Mouse (Mus musculus) liver, embryonic 11.5 days (tissue): ENCODE measurements at regions not wholly inside any gene's neighbourhood (a gene's known extent, or its start where the extent isn't known, plus 50 kb on each side); places are given as distances from the start of the nearest gene placed in this dataset.
A peak's percentile ranks its signal among the peaks of the same experiment; 100 is the strongest.

Experiments
- ATAC-seq: fragments of 200-750 bp; cut with Nextera tagmentation; replicated peaks from 2 replicates; pipeline ENCODE4 v1.8.0; 2017; ENCODE audit warnings: moderate number of reproducible peaks, mild to moderate bottlenecking, moderate TSS enrichment, moderate library complexity; ENCODE audit not compliant: low FRiP score
- DNase-seq: peaks from one replicate; pipeline ENCODE4 v3.0.0-alpha.2; 2017; ENCODE audit warnings: low spot score
- H3K27ac ChIP-seq: fragments of 300-500 bp; sonication (generic); 2 replicates; pipeline ENCODE4 v1.5.1; 2014; ENCODE audit warnings: mild to moderate bottlenecking, low read depth, low read length, control low read depth
- H3K27me3 ChIP-seq: fragments of 300-500 bp; sonication (generic); replicated peaks from 2 replicates; pipeline ENCODE4 v1.6.1; 2014; ENCODE audit warnings: low read length, mixed read lengths; ENCODE audit not compliant: control insufficient read depth, insufficient read depth
- H3K36me3 ChIP-seq: fragments of 300-500 bp; sonication (generic); 2 replicates; pipeline ENCODE4 v1.6.1; 2014; ENCODE audit warnings: mild to moderate bottlenecking, low read length, moderate library complexity, mixed read lengths; ENCODE audit not compliant: control insufficient read depth, insufficient read depth
- H3K4me1 ChIP-seq: fragments of 300-500 bp; sonication (generic); replicated peaks from 2 replicates; pipeline ENCODE4 v1.6.1; 2014; ENCODE audit warnings: low read length, mixed read lengths; ENCODE audit not compliant: control insufficient read depth, insufficient read depth
- H3K4me2 ChIP-seq: fragments of 300-500 bp; sonication (generic); 2 replicates; pipeline ENCODE4 v1.6.1; 2014; ENCODE audit warnings: mild to moderate bottlenecking, control low read depth, moderate library complexity
- H3K4me3 ChIP-seq: fragments of 300-500 bp; sonication (generic); 2 replicates; pipeline ENCODE4 v1.5.1; 2014; ENCODE audit warnings: low read depth, low read length, control low read depth
- H3K9ac ChIP-seq: fragments of 300-500 bp; sonication (generic); 2 replicates; pipeline ENCODE4 v1.6.1; 2014; ENCODE audit warnings: low read depth, low read length, control low read depth
- H3K9me3 ChIP-seq: fragments of 300-500 bp; sonication (generic); 2 replicates; pipeline ENCODE4 v1.6.1; 2016; ENCODE audit warnings: low read length, inconsistent platforms, mixed read lengths; ENCODE audit not compliant: control insufficient read depth
- WGBS: fragments of 180-500 bp; shearing (Covaris S2); extraction: QIAGEN DNeasy Blood & Tissue Kit; methylation state at CpG from one replicate; pipeline ENCODE4 v1.1.7; 2014; 5-methylcytosine and 5-hydroxymethylcytosine counted together

- 8% methylated on average over 27 of the region's 27 CpGs for WGBS
- no peak overlapping the region for H3K9ac ChIP-seq
- no peaks in the 10 kb centered on the region for H3K36me3 ChIP-seq
- H3K9me3 ChIP-seq, result no peaks in the 10 kb centered on the region
- peak overlapping the region; percentile 37 for H3K4me3 ChIP-seq
- no peak overlapping the region for H3K27ac ChIP-seq
- ATAC-seq (no peak), DNase-seq (peak; percentile 43)
- H3K4me2 ChIP-seq, result peak overlapping the region; percentile 64
- 0 out of 2 replicates have a peak, but pooled peaks cover 4% of the 10 kb centered on the region for H3K4me1 ChIP-seq
- peaks cover 34% of the 10 kb centered on the region for H3K27me3 ChIP-seq
Observed at GRCm38 (mm10) chr13:107645865-107646645, 398.2 kb upstream of the Smim15 start.

DNA sequence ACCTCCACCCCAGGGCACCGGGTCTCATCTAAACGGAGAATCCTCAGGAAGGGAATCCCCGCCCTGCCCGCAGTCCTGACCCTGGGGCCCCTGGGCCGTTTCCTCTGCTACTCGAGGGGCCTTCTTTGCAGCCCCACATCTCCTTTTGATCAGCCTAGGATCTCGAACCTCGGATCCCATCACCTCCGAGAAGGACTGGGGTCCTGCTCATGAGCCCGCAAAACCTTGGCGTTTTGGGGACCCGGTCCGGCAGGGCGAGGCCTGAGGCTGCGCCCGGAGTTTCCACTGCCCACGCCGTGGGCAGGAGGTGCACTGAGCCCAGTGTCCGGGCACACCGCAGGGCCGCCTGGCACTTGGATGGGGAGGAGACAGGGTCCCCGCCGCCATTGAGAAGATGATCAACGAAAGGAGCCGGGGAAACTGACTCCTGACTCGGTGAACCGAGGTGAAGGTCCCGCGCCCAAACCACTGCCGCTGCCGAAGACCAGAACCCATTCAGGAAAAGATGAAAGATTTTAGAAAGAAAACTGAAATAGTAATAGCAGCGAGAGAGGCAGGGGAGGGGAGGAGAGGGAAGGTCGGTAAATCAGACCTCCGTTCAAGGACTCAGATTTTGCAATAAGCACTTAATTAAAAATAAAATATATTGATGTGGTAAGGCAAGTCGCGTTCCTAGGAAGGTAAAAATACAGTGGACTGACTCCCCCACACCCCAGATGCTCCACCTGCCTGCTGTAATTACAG is 399.0 kb upstream of the Smim15 start:
- Histone ChIP-seq H3K27ac (no peak overlapping the region), H3K4me1 (0 out of 2 replicates have a peak, but pooled peaks cover 4% of the 10 kb centered on the region), H3K9me3 (no peaks in the 10 kb centered on the region), H3K4me2 (peak overlapping the region; percentile 64), H3K27me3 (peaks cover 34% of the 10 kb centered on the region), H3K36me3 (no peaks in the 10 kb centered on the region), H3K4me3 (peak overlapping the region; percentile 37), H3K9ac (no peak overlapping the region)
- DNase-seq (peak; percentile 37), ATAC-seq (no peak)
- WGBS, result 2% methylated on average over 36 of the region's 36 CpGs

GRCm38 (mm10) chr13:107644705-107645104 is 399.5 kb upstream of the Smim15 start:
- no peaks in the 10 kb centered on the region for H3K9me3 ChIP-seq
- peak overlapping the region; percentile 64 for H3K4me2 ChIP-seq
- H3K36me3 ChIP-seq, result no peaks in the 10 kb centered on the region
- no peak overlapping the region for H3K27ac ChIP-seq
- DNase-seq (no peak), ATAC-seq (no peak)
- 20% methylated on average over 12 of the region's 12 CpGs for WGBS
- H3K4me3 ChIP-seq, result peak overlapping the region; percentile 37; the same call in 1 of the 2 replicates
- peaks cover 34% of the 10 kb centered on the region for H3K27me3 ChIP-seq
- no peak overlapping the region for H3K9ac ChIP-seq
- 0 out of 2 replicates have a peak, but pooled peaks cover 4% of the 10 kb centered on the region for H3K4me1 ChIP-seq

GRCm38 (mm10) chr13:107641926-107642657 is 402.2 kb upstream of the Smim15 start:
- 78% methylated on average over 14 of the region's 14 CpGs for WGBS
- Histone ChIP-seq H3K27ac (no peak overlapping the region), H3K27me3 (peaks cover 28% of the 10 kb centered on the region), H3K9ac (no peak overlapping the region), H3K9me3 (no peaks in the 10 kb centered on the region), H3K36me3 (no peaks in the 10 kb centered on the region), H3K4me2 (no peak overlapping the region), H3K4me1 (0 out of 2 replicates have a peak, but pooled peaks cover 4% of the 10 kb centered on the region), H3K4me3 (no peak overlapping the region)
- no peak for ATAC-seq
- no peak for DNase-seq

GRCm38 (mm10) chr13:107639620-107640019 is 404.6 kb upstream of the Smim15 start:
- ATAC-seq, result no peak
- Histone ChIP-seq H3K4me1 (no peaks in the 10 kb centered on the region), H3K4me2 (no peak overlapping the region), H3K9ac (no peak overlapping the region), H3K27me3 (peaks cover 8% of the 10 kb centered on the region), H3K9me3 (no peaks in the 10 kb centered on the region), H3K4me3 (no peak overlapping the region), H3K27ac (no peak overlapping the region), H3K36me3 (no peaks in the 10 kb centered on the region)
- 73% methylated on average over 4 of the region's 4 CpGs for WGBS
- no peak for DNase-seq

DNA sequence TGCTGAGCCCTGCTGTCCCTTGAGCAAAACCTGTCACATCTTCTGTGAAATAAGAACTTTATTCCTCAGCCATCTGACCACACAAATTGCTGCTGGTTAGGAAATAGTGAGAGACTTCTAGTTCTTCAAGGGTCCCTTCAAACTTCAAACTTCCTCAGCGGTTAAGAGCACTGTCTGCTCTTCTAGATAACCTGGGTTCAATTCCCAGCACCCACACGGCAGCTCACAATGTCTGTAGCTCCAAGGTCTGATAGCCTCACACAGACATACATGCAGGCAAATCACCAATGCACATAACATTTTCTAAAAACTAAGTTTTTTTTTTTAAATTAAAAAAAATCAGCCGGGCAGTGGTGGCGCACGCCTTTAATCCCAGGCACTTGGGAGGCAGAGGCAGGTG is 407.0 kb upstream of the Smim15 start:
- H3K4me3 ChIP-seq, result no peak overlapping the region
- ATAC-seq (no peak), DNase-seq (no peak)
- no peak overlapping the region for H3K27ac ChIP-seq
- WGBS, result 65% methylated on average over 5 of the region's 5 CpGs
- H3K4me2 ChIP-seq, result no peak overlapping the region
- no peaks in the 10 kb centered on the region for H3K27me3 ChIP-seq
- no peaks in the 10 kb centered on the region for H3K4me1 ChIP-seq
- H3K36me3 ChIP-seq, result no peaks in the 10 kb centered on the region
- H3K9ac ChIP-seq, result no peak overlapping the region
- H3K9me3 ChIP-seq, result no peaks in the 10 kb centered on the region

DNA sequence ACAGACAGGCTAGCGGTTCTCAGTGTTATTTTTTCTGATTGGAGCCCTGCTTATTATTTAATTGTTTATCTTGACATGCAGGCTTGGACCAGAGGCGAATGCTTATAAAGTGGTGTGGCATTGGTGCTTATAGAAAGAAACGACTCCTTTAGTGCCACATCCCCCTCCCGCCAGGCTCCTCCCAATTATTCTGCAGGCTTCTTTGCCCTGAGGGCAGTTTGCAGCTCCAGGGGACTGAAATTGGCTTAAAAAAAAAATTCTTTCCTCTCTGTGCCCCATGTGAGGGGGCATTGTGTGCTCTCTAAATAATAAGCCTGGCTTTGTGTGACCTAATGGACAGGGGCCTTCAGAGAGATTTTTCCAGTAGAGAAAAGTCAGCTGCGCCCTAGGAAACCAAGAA is 409.1 kb upstream of the Smim15 start:
- Histone ChIP-seq H3K36me3 (no peaks in the 10 kb centered on the region), H3K27me3 (no peaks in the 10 kb centered on the region)
- no peak for ATAC-seq

DNA sequence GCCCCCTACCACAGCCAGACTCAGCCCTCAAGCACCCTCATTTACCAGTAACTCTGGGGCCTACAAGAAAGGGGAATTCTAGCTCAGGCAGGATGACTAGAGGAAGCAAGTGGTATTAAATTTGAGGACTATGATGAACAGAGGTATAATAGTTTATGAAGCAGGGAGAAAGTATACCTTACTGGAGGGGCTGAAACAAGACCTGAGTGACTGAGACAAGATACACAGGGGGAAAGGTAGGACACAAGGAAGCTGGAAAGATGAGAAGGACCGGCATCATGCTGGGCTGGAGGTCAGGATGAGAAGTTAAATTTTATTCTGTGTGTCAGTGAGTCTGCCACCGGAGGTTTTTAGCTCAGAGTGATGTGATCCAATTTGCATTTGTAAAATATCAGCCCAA is 417.2 kb upstream of the Smim15 start:
- no peak overlapping the region for H3K4me2 ChIP-seq
- no peak for ATAC-seq
- 86% methylated on average over 2 of the region's 2 CpGs for WGBS

More for the DNA sequence above, 409.1 kb upstream of the Smim15 start:
- no peaks in the 10 kb centered on the region for H3K4me1 ChIP-seq
- 78% methylated on average over 5 of the region's 5 CpGs for WGBS
- H3K9me3 ChIP-seq, result no peaks in the 10 kb centered on the region
- no peak overlapping the region for H3K4me2 ChIP-seq
- DNase-seq, result no peak
- no peak overlapping the region for H3K4me3 ChIP-seq
- no peak overlapping the region for H3K27ac ChIP-seq
- H3K9ac ChIP-seq, result no peak overlapping the region

More for the DNA sequence above, 417.2 kb upstream of the Smim15 start:
- no peak for DNase-seq
- Histone ChIP-seq H3K27ac (no peak overlapping the region), H3K4me3 (no peak overlapping the region), H3K4me1 (no peaks in the 10 kb centered on the region), H3K36me3 (no peaks in the 10 kb centered on the region), H3K9ac (no peak overlapping the region), H3K27me3 (no peaks in the 10 kb centered on the region), H3K9me3 (no peaks in the 10 kb centered on the region)
